Mouse (Mus musculus) heart, embryonic 11.5 days (tissue): ENCODE measurements at regions not wholly inside any gene's neighbourhood (a gene's known extent, or its start where the extent isn't known, plus 50 kb on each side); places are given as distances from the start of the nearest gene placed in this dataset.

Source experiments
- ATAC-seq: fragments of 200-750 bp; cut with Nextera tagmentation; replicated peaks from 2 replicates; pipeline ENCODE4 v1.8.0; 2017; ENCODE audit warnings: moderate library complexity; ENCODE audit not compliant: insufficient number of reproducible peaks, low FRiP score, low TSS enrichment
- H3K27ac ChIP-seq: fragments of 300-500 bp; sonication (generic); 2 replicates; pipeline ENCODE4 v1.5.1; 2014; ENCODE audit warnings: mild to moderate bottlenecking, low read depth, low read length
- H3K27me3 ChIP-seq: fragments of 300-500 bp; sonication (generic); 2 replicates; pipeline ENCODE4 v1.6.1; 2014; ENCODE audit warnings: mild to moderate bottlenecking, low read length, mixed read lengths; ENCODE audit not compliant: control insufficient read depth, insufficient read depth
- H3K36me3 ChIP-seq: fragments of 300-500 bp; sonication (generic); 2 replicates; pipeline ENCODE4 v1.6.1; 2014; ENCODE audit warnings: mild to moderate bottlenecking, low read length, moderate library complexity, mixed read lengths; ENCODE audit not compliant: control insufficient read depth, insufficient read depth
- H3K4me1 ChIP-seq: fragments of 300-500 bp; sonication (generic); 2 replicates; pipeline ENCODE4 v1.6.1; 2014; ENCODE audit warnings: low read length; ENCODE audit not compliant: control insufficient read depth, insufficient read depth
- H3K4me2 ChIP-seq: fragments of 300-500 bp; sonication (generic); 2 replicates; pipeline ENCODE4 v1.6.1; 2014; ENCODE audit warnings: mild to moderate bottlenecking, moderate library complexity
- H3K4me3 ChIP-seq: fragments of 300-500 bp; sonication (generic); 2 replicates; pipeline ENCODE4 v1.5.1; 2014; ENCODE audit warnings: low read depth, low read length
- H3K9ac ChIP-seq: fragments of 300-500 bp; sonication (generic); 2 replicates; pipeline ENCODE4 v1.6.1; 2014; ENCODE audit warnings: mild to moderate bottlenecking, low read depth, low read length, moderate library complexity
- H3K9me3 ChIP-seq: fragments of 300-500 bp; sonication (generic); replicated peaks from 2 replicates; pipeline ENCODE4 v1.6.1; 2016; ENCODE audit warnings: low read length; ENCODE audit not compliant: control insufficient read depth
- WGBS: fragments of 180-500 bp; shearing (Covaris S2); extraction: QIAGEN DNeasy Blood & Tissue Kit; methylation state at CpG from one replicate; pipeline ENCODE4 v1.1.7; 2014; ENCODE audit not compliant: insufficient replicate concordance; 5-methylcytosine and 5-hydroxymethylcytosine counted together

DNA sequence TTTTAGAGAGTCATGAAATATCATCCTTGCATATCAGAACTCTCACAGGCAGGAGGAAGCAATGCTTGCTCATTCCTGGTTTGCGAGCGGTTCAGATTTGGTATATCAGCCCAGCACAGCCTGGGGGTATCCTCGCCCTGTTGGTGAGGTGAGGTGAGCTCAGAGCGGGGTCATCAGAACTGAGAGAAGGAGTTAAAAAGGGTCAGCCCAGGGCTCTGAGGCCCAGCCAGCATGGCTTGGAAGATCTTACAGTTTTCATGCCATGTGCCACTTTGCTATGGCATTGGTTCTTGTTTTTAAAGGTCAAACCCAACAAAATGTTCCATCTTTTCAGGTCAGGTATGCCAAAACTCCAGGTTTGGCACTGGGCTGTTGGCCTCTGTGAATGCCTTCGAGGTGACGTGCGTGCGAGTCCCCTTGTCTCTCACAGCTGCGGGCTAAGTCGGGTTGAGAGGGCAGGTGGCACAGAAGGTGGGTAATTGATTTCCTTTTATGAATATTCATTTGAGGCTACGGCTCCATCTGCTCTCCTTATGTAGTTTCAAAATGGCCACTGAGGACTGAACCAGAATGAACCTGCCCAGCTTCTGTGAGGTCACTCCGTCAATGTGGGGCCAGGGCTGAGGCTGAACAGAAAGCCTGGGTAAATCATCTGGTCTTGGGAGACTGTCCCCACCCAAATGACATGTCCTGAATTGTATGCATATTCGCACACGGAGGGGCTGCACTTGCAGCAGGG lies 86.3 kb downstream of the Hhipl2 start:
- H3K9ac ChIP-seq = no peak overlapping the region
- ATAC-seq = no peak
- H3K27ac ChIP-seq = no peak overlapping the region
- H3K36me3 ChIP-seq = no peaks in the 10 kb centered on the region
- no peak overlapping the region for H3K4me2 ChIP-seq
- 87% methylated on average over 14 of the region's 14 CpGs for WGBS
- H3K27me3 ChIP-seq = no peaks in the 10 kb centered on the region
- no peak overlapping the region for H3K4me3 ChIP-seq
- no peaks in the 10 kb centered on the region for H3K9me3 ChIP-seq
- no peaks in the 10 kb centered on the region for H3K4me1 ChIP-seq

DNA sequence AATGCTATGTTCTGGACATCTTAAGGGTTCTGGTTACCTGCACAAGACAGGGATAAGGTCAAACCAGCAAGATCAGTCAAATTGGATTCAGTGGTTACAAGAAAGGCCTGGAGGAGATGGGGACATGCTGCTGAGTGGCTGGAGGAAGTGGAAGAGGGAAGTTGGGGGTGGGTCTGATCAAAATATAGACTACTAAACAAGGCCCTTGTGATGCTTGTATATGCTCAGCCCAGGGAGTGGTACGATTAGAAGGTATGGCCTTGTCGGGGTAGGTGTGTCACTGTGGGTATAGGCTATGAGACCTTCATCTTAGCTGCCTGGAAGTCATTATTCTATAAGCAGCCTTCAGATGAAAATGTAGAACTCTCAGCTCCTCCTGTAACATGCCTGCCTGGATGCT lies 89.9 kb downstream of the Hhipl2 start:
- Histone ChIP-seq H3K4me2 (no peak overlapping the region), H3K9ac (no peak overlapping the region), H3K9me3 (no peaks in the 10 kb centered on the region), H3K27me3 (no peaks in the 10 kb centered on the region), H3K27ac (no peak overlapping the region), H3K4me1 (no peaks in the 10 kb centered on the region), H3K36me3 (no peaks in the 10 kb centered on the region), H3K4me3 (no peak overlapping the region)
- no peak for ATAC-seq
- 88% methylated on average over 2 of the region's 2 CpGs for WGBS

DNA sequence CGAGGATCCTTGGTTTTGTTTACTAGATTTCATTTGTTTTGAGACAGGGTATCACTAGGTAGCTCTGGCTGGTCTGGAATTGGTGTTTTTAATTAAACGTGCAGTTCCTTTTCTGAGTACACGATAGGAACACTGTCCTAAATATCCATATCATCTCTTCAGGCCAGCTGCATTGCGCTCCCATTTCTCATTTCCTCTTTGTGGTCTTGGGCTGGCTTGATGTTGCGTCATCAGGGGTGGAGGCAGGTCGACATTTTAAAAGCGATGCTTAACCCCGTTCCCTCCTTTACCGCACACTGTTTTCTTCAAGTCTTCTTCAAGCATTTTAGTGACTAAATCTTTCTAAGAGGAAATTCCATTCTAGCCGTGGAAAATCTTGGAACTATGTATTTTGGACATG lies 92.7 kb downstream of the Hhipl2 start:
- ATAC-seq = no peak
- no peaks in the 10 kb centered on the region for H3K36me3 ChIP-seq
- no peaks in the 10 kb centered on the region for H3K27me3 ChIP-seq
- H3K9ac ChIP-seq = no peak overlapping the region
- no peak overlapping the region for H3K4me3 ChIP-seq
- H3K9me3 ChIP-seq = no peaks in the 10 kb centered on the region
- 85% methylated on average over 10 of the region's 10 CpGs for WGBS
- no peak overlapping the region for H3K27ac ChIP-seq
- H3K4me2 ChIP-seq = no peak overlapping the region
- H3K4me1 ChIP-seq = no peaks in the 10 kb centered on the region

DNA sequence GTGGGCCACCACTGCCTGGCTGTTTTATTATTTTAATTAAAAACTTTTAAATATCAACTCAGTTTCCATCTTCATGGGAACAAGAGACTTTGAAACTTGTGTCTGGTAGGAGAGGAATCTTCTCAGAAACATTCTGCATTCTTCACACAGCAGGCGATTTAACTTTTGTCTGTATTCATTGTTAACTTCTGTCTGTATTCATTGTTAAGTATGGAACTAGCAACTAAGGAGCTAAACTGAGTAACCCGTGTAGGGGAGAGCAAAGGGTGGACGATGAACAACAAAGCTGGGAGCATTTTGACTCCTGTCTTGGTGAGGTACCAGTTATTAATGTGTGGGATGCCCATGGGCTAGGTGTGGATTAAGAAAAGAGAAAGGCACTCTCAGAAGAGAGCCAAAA lies 95.9 kb downstream of the Hhipl2 start:
- Histone ChIP-seq H3K27me3 (no peaks in the 10 kb centered on the region), H3K4me2 (no peak overlapping the region), H3K9me3 (no peaks in the 10 kb centered on the region), H3K27ac (no peak overlapping the region), H3K9ac (no peak overlapping the region), H3K36me3 (no peaks in the 10 kb centered on the region), H3K4me1 (no peaks in the 10 kb centered on the region), H3K4me3 (no peak overlapping the region)
- WGBS = 80% methylated on average over 3 of the region's 3 CpGs
- no peak for ATAC-seq

DNA sequence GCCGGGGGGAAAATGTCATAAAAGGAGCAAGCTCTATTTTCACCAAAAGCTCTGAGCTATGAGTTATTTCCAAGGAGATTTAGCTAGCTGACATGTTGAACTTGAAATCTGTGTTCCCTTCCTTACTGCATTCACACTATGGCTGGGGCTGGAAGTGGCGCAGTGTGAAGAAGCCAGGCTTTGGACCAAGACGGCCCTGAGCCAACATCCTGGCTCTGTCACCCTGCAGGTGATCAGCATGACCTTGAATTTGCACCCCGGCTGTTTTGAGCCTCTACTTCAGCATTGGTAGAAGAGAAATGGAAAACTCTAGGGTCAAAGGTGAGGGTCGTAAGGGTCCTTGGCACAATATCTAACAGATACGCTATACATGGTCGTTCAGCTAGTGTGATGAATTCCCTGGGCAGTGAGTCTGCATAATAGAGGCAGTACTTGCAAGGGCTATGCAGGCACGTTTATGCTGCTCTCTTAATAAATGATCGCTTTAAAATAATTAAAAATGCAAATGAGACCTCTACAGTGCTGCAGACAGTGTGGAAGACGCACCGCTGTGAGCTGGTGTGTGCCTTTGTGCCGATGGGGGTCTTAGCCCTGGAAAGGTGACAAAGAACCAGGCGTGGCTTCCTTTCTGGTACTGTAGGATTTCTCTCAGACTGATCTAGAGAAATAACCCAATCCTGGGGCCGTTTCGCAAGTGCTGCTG lies 96.4 kb downstream of the Hhipl2 start:
- no peaks in the 10 kb centered on the region for H3K9me3 ChIP-seq
- no peaks in the 10 kb centered on the region for H3K36me3 ChIP-seq

DNA sequence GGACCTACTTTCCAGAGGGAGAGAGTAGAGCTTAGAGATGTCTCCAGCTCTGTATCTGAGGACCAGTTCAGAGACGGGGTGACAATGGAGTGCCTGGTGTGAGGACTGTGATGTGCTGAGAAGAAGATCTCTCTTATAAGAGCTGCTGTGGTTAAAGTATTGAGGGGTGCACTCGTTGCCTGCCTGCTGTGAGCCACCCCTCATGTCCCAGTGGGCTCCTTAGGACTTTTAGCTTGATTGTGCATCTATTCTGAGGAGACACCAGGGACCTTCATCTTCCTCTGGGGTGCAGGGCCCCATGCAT lies 96.9 kb downstream of the Hhipl2 start:
- Histone ChIP-seq H3K27ac (no peak overlapping the region), H3K4me3 (no peak overlapping the region), H3K9ac (no peak overlapping the region), H3K9me3 (no peaks in the 10 kb centered on the region), H3K27me3 (no peaks in the 10 kb centered on the region), H3K4me2 (no peak overlapping the region), H3K4me1 (no peaks in the 10 kb centered on the region), H3K36me3 (no peaks in the 10 kb centered on the region)
- WGBS = 53% methylated on average over 2 of the region's 2 CpGs
- ATAC-seq = no peak

More for the DNA sequence above, 96.4 kb downstream of the Hhipl2 start:
- no peak overlapping the region for H3K4me3 ChIP-seq
- WGBS = 77% methylated on average over 15 of the region's 15 CpGs
- H3K4me1 ChIP-seq = no peaks in the 10 kb centered on the region
- H3K9ac ChIP-seq = no peak overlapping the region
- no peak overlapping the region for H3K4me2 ChIP-seq
- no peaks in the 10 kb centered on the region for H3K27me3 ChIP-seq
- no peak overlapping the region for H3K27ac ChIP-seq
- no peak for ATAC-seq

DNA sequence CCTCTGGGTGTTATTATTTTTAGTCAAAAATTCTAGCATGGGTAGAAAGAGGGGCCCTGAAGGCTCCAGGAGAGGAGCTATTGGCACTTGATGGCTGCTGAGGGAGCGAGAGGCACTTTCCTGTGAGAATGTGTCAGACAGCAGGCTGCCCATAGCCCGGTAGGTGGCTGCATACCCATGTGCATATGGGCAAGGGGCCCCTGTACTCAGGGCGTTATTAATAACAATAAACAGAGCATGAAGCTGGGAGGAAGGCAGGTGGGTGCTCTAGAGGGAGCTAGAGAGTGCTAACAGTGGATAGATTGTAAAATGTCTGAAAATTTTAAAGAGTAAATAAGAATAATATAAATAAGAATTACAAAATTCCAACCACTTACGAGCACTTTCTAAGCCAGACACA lies 98.2 kb downstream of the Hhipl2 start:
- ATAC-seq = no peak
- Histone ChIP-seq H3K9ac (no peak overlapping the region), H3K36me3 (no peaks in the 10 kb centered on the region), H3K27ac (no peak overlapping the region), H3K27me3 (no peaks in the 10 kb centered on the region), H3K9me3 (no peaks in the 10 kb centered on the region), H3K4me2 (no peak overlapping the region), H3K4me1 (no peaks in the 10 kb centered on the region), H3K4me3 (no peak overlapping the region)
- 64% methylated on average over 4 of the region's 4 CpGs for WGBS

DNA sequence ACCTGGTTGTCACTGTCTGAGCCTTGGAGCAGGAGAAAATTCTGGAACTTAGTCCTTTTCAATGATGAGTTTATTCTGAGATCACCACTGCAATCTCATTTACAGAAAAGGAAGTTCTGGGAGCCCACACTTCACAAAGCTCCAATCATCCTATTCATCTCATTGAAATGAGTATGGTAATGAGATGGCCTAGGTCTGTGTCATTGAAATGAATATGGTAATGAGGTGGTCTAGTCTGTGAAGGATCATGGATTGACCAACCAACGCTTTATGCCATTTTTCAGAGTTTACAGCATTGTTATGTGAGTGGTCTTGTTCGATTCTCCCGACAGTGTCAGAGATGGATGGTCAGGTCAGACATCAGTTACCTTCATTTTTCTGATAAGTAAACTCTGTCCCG lies 99.2 kb downstream of the Hhipl2 start:
- Histone ChIP-seq H3K4me3 (no peak overlapping the region), H3K36me3 (no peaks in the 10 kb centered on the region), H3K27me3 (no peaks in the 10 kb centered on the region), H3K9ac (no peak overlapping the region), H3K4me2 (no peak overlapping the region), H3K27ac (no peak overlapping the region), H3K4me1 (no peaks in the 10 kb centered on the region), H3K9me3 (no peaks in the 10 kb centered on the region)
- WGBS = 89% methylated on average over 4 of the region's 4 CpGs
- no peak for ATAC-seq

DNA sequence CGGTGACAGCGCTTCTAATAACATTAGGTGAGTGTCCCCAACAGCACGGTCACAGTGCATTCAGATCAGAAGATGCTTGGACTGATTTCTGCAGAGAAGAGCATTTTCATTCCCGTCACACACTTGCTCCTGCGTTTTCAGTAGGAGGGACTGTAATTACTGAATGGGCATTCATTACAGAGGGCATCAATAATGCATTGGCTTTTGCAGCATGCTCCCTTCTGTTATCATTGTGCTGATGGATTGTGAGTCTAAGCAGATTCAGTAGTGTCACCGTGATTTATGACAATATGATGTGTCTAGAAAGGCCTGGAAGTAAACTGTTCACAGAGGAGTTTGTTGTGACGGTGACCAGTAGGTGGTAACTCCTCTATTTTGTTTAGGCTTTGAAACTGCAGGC lies 103.6 kb downstream of the Hhipl2 start:
- WGBS = 76% methylated on average over 7 of the region's 7 CpGs
- ATAC-seq = no peak

More for the DNA sequence above, 103.6 kb downstream of the Hhipl2 start:
- Histone ChIP-seq H3K27ac (no peak overlapping the region), H3K27me3 (no peaks in the 10 kb centered on the region), H3K4me3 (no peak overlapping the region), H3K9ac (no peak overlapping the region), H3K4me2 (no peak overlapping the region), H3K4me1 (no peaks in the 10 kb centered on the region), H3K36me3 (no peaks in the 10 kb centered on the region), H3K9me3 (peaks cover 4% of the 10 kb centered on the region; the same call in 1 of the 2 replicates)
